Mouse (Mus musculus) CD4-positive naive resting alpha-beta T cell, adult 76 days (primary cell): ENCODE results near the gene Lrmp. TPM values are rescaled to one million over a fixed set of nuclear protein-coding genes. Genes with fewer than 3 reads are reported as not detected.

ENCODE experiments used
- total RNA-seq: library from RNA; stranded (reverse); gene quantifications from one replicate; pipeline ENCODE4 v1.2.4, GENCODE M21; 2023

Gene Lrmp
- 94.2 TPM for total RNA-seq

GRCm38 (mm10) chr6:145115476-145116097 lies at the start of gene Lrmp:
Gene Lrmp, plus strand, starts transcription at chr6:145115653.

DNA sequence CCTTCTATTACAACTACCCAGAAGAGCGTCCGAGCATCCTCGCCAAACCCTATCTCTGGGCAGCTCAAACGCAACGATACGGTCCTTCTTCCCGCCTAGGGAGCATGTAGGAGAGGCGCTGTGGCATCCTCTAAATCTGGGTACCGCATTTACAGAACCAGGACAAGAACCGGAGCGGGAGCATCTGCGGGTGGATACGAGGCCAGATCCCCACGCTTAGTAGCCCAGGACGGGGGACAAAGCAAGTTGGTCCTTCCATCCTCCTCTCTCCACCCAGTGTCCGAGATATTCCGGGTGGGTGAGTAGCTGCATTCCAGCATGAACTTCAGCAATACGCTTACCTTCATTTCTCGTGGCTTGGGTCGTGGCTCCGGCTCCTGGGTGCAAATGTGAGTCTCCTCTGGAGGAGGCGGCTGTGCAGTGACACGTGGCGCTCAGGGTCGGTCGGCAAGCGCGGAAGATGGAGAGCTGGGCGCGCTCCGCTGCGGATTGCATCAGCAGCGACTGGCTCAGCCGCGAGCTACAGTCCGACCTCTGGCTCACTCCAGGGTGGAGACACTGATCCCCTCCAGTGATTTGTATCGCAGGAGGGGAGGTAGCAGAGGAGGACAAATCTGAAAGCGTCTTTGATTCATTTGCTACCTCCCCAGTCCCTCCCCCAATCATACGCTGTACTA lies 39.8 kb upstream of the Lrmp start, which contains the start of gene Bcat1:
Gene Bcat1 (minus strand): TSS at position 637 of the 677 bp plus-strand sequence.

GRCm38 (mm10) chr6:145210816-145211338 lies 95.4 kb downstream of the Lrmp start, which contains the start of the genes Casc1 and Etfrf1:
Gene Casc1, minus strand, starts transcription at chr6:145211005.
Gene Etfrf1, plus strand, starts transcription at chr6:145211134.

Other genes with a start within 250 kb of the Lrmp start
- gene Bcat1, start 39.5 kb upstream of the Lrmp start, total RNA-seq = 0.73 TPM
- 3.6 TPM for gene Casc1, start 95.4 kb downstream of the Lrmp start, total RNA-seq
- 8.3 TPM for gene Etfrf1, start 95.5 kb downstream of the Lrmp start, total RNA-seq
- gene Kras, start 134.6 kb downstream of the Lrmp start, total RNA-seq = 182 TPM